Mouse (Mus musculus): Measurements from ENCODE around the gene 1600002K03Rik. TPM values are rescaled to one million over a fixed set of nuclear protein-coding genes. Genes with fewer than 3 reads are reported as not detected.
A peak's percentile ranks its signal among the peaks of the same experiment; 100 is the strongest.

The 1600002K03Rik gene
- polyA plus RNA-seq, 1 experiment from 2014 or later: 15.3 TPM

DNA sequence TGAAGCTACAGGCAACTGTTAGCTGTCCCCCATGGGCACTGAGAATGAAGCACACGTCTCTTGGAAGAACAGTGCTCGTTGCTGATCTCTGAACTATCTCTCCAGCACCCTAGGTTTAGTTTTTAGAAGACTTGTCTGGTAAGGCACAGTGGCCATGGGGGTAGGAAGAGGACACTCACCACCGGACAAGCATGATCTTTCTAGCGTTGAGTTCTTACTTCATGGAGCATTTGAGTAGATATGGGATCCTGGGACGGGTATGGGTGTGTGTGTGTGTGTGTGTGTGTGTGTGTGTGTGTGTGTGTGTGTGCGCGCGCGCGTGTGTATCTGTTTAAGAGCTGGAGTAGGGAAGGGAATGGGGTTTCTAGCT lies 32.1 kb upstream of the 1600002K03Rik start, which contains the start of gene Cbarp:
Gene Cbarp (minus strand): TSS at position 170 of the 370 bp plus-strand sequence.
- peaks cover 27% of the 10 kb centered on the region for H3K36me3 ChIP-seq (ENCODE audit: insufficient read depth, low read length)
- peak within 1 kb of the TSS; percentile 89 for H3K27ac ChIP-seq (ENCODE audit: low read length)
- no peaks in the 10 kb centered on the region for H3K9me3 ChIP-seq (ENCODE audit: low read length)
- peaks cover 18% of the 10 kb centered on the region for H3K27me3 ChIP-seq (ENCODE audit: insufficient read depth, low read length)
- peak within 1 kb of the TSS; percentile 80 for H3K4me3 ChIP-seq (ENCODE audit: low read length)
- H3K4me2 ChIP-seq (replicated peaks; ENCODE audit: low read depth, low read length): peak within 1 kb of the TSS; percentile 99
- peak within 1 kb of the TSS; percentile 89 for H3K9ac ChIP-seq (replicated peaks; ENCODE audit: low read length)
- ATAC-seq (ENCODE audit: low FRiP score, low TSS enrichment): no peak
- peaks cover 49% of the 10 kb centered on the region for H3K4me1 ChIP-seq (ENCODE audit: insufficient read depth, low read length)
- WGBS: 78% methylated on average over 10 of the region's 10 CpGs

DNA sequence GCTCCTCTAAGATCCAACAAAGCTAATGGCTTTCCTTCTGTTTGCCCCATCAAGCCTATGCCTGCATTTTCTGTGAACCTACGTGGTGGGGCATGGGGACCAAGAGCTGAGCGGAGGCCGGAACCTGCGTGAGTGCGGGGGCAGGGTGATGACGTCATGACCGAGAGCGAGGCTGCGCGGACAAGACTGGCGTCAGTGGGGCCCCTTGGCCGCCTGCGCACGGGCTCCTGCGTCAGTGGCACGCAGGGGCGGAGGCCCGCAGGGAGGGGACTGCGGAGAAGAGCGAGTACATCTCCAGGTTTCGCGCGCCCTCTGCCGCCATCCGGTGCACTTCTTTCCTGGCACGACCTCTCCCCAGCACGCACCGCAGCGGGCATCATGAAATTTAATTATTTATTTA lies 31.5 kb upstream of the 1600002K03Rik start:
- Histone ChIP-seq H3K9me3 (ENCODE audit: low read length) (no peaks in the 10 kb centered on the region), H3K4me3 (ENCODE audit: low read length) (peak overlapping the region; percentile 65), H3K36me3 (ENCODE audit: insufficient read depth, low read length) (peaks cover 29% of the 10 kb centered on the region), H3K4me1 (ENCODE audit: insufficient read depth, low read length) (peaks cover 55% of the 10 kb centered on the region), H3K27ac (ENCODE audit: low read length) (peak overlapping the region; percentile 89), H3K4me2 (replicated peaks; ENCODE audit: low read depth, low read length) (peak overlapping the region; percentile 85), H3K9ac (replicated peaks; ENCODE audit: low read length) (peak overlapping the region; percentile 67), H3K27me3 (ENCODE audit: insufficient read depth, low read length) (peaks cover 14% of the 10 kb centered on the region)
- WGBS: 0% methylated on average over 29 of the region's 29 CpGs
- ATAC-seq (ENCODE audit: low FRiP score, low TSS enrichment): peak; percentile 62

DNA sequence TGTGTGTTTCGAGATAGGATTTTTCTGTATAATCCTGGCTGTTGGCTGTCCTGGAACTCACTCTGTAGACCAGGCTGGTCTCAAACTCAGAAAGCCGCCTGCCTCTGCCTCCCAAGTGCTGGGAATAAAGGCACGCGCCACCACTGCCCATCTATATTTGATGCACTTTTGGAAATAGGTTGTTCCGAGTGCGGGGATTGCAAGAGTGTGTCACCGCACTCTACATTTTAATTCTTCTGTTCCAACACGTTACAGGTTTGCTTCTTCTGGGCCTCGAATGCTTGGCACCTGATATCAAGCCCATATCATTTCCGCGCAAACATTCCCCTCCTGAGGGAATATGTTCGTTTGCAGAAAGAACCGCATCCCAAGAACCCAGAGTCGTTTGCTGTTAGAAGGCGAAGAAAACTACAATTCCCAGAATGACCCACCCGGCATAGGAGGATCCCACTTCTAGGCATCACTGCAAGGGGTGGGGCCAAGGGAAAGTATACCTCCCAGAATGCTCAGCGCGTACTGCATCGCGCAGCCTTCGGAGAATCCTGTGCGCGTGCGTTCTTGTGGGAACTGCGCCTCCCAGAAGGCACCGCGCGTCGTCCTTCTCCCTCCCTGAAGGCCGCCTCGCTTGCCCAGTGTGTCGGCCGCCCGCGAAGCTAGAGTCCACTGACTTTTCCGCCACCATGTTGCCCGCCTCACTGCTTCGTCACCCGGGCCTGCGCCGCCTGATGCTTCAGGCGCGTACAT lies 30.8 kb upstream of the 1600002K03Rik start:
- peaks cover 57% of the 10 kb centered on the region for H3K4me1 ChIP-seq (ENCODE audit: insufficient read depth, low read length)

DNA sequence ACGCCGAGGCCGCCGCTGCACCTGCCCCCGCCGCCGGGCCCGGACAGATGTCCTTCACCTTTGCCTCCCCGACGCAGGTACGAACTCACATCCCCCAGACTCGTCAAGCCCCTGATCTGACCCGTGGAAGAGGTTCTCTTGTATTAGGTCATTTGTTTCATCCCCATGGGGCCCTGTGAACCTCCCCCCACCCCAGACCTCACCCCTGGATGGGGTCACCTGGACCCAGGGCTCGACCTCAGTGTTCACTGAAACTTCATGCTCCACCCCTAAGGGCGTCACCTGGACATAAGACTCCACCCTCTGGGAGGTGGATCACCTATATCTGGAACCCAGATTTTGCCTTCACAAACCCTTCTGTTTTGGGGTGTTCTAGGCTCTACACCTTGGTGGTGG lies 30.2 kb upstream of the 1600002K03Rik start:
- 0 out of 2 replicates have a peak, but pooled peaks cover 2% of the 10 kb centered on the region for H3K27me3 ChIP-seq (ENCODE audit: insufficient read depth, low read length)
- H3K36me3 ChIP-seq (ENCODE audit: insufficient read depth, low read length): peaks cover 34% of the 10 kb centered on the region
- H3K4me1 ChIP-seq (ENCODE audit: insufficient read depth, low read length): peaks cover 57% of the 10 kb centered on the region
- peak overlapping the region; percentile 85 for H3K4me2 ChIP-seq (replicated peaks; ENCODE audit: low read depth, low read length)
- H3K27ac ChIP-seq (ENCODE audit: low read length): peak overlapping the region; percentile 89
- peak overlapping the region; percentile 65 for H3K4me3 ChIP-seq (ENCODE audit: low read length)
- peak; percentile 1; the same call in 1 of the 2 replicates for ATAC-seq (ENCODE audit: low FRiP score, low TSS enrichment)
- H3K9me3 ChIP-seq (ENCODE audit: low read length): no peaks in the 10 kb centered on the region
- WGBS: 0% methylated on average over 15 of the region's 15 CpGs
- H3K9ac ChIP-seq (replicated peaks; ENCODE audit: low read length): peak overlapping the region; percentile 96

More for the DNA sequence above, 30.8 kb upstream of the 1600002K03Rik start:
- Histone ChIP-seq H3K4me2 (replicated peaks; ENCODE audit: low read depth, low read length) (peak overlapping the region; percentile 85), H3K27me3 (ENCODE audit: insufficient read depth, low read length) (peaks cover 7% of the 10 kb centered on the region), H3K36me3 (ENCODE audit: insufficient read depth, low read length) (peaks cover 34% of the 10 kb centered on the region), H3K4me3 (ENCODE audit: low read length) (peak overlapping the region; percentile 65), H3K27ac (ENCODE audit: low read length) (peak overlapping the region; percentile 89), H3K9me3 (ENCODE audit: low read length) (no peaks in the 10 kb centered on the region), H3K9ac (replicated peaks; ENCODE audit: low read length) (peak overlapping the region; percentile 96)
- peak; percentile 89 for ATAC-seq (ENCODE audit: low FRiP score, low TSS enrichment)
- WGBS: 1% methylated on average over 43 of the region's 43 CpGs

GRCm38 (mm10) chr10:80143664-80144063 lies 29.1 kb upstream of the 1600002K03Rik start:
- peak overlapping the region; percentile 85; the same call in 1 of the 2 replicates for H3K4me2 ChIP-seq (replicated peaks; ENCODE audit: low read depth, low read length)
- no peak overlapping the region for H3K9ac ChIP-seq (replicated peaks; ENCODE audit: low read length)
- H3K4me1 ChIP-seq (ENCODE audit: insufficient read depth, low read length): peaks cover 52% of the 10 kb centered on the region

DNA sequence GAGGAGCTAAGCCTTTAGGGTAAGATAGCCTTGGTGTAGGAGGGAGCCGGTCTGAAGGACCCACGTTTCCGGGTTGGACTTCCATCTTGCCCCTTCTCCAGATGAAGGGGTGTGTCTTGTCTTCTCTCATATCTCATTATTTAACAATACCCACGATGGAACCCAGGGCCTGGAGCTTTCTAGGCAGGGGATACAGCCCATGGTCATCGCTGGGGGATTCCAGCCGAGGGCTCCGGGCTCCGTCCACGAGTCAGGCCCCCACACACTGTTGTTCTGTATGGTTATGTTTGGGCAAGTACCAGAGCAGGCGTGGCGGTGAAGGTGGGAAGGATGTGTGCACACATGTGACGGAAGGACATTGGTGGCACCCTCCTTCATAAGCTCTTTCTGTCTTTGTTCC lies 28.6 kb upstream of the 1600002K03Rik start:
- ATAC-seq (ENCODE audit: low FRiP score, low TSS enrichment): no peak
- H3K4me3 ChIP-seq (ENCODE audit: low read length): no peak overlapping the region
- no peak overlapping the region for H3K27ac ChIP-seq (ENCODE audit: low read length)
- no peak overlapping the region for H3K4me2 ChIP-seq (replicated peaks; ENCODE audit: low read depth, low read length)
- H3K27me3 ChIP-seq (ENCODE audit: insufficient read depth, low read length): 0 out of 2 replicates have a peak, but pooled peaks cover 2% of the 10 kb centered on the region
- peaks cover 34% of the 10 kb centered on the region for H3K36me3 ChIP-seq (ENCODE audit: insufficient read depth, low read length)
- H3K4me1 ChIP-seq (ENCODE audit: insufficient read depth, low read length): peaks cover 52% of the 10 kb centered on the region
- H3K9ac ChIP-seq (replicated peaks; ENCODE audit: low read length): no peak overlapping the region
- H3K9me3 ChIP-seq (ENCODE audit: low read length): no peaks in the 10 kb centered on the region
- WGBS: 91% methylated on average over 12 of the region's 12 CpGs

More at GRCm38 (mm10) chr10:80143664-80144063, 29.1 kb upstream of the 1600002K03Rik start:
- 0 out of 2 replicates have a peak overlapping the region, but pooled peaks have one; percentile 65 for H3K4me3 ChIP-seq (ENCODE audit: low read length)
- H3K27me3 ChIP-seq (ENCODE audit: insufficient read depth, low read length): 0 out of 2 replicates have a peak, but pooled peaks cover 2% of the 10 kb centered on the region
- H3K9me3 ChIP-seq (ENCODE audit: low read length): no peaks in the 10 kb centered on the region
- peaks cover 34% of the 10 kb centered on the region for H3K36me3 ChIP-seq (ENCODE audit: insufficient read depth, low read length)
- WGBS: 95% methylated on average over 7 of the region's 7 CpGs
- no peak overlapping the region for H3K27ac ChIP-seq (ENCODE audit: low read length)
- ATAC-seq (ENCODE audit: low FRiP score, low TSS enrichment): no peak

DNA sequence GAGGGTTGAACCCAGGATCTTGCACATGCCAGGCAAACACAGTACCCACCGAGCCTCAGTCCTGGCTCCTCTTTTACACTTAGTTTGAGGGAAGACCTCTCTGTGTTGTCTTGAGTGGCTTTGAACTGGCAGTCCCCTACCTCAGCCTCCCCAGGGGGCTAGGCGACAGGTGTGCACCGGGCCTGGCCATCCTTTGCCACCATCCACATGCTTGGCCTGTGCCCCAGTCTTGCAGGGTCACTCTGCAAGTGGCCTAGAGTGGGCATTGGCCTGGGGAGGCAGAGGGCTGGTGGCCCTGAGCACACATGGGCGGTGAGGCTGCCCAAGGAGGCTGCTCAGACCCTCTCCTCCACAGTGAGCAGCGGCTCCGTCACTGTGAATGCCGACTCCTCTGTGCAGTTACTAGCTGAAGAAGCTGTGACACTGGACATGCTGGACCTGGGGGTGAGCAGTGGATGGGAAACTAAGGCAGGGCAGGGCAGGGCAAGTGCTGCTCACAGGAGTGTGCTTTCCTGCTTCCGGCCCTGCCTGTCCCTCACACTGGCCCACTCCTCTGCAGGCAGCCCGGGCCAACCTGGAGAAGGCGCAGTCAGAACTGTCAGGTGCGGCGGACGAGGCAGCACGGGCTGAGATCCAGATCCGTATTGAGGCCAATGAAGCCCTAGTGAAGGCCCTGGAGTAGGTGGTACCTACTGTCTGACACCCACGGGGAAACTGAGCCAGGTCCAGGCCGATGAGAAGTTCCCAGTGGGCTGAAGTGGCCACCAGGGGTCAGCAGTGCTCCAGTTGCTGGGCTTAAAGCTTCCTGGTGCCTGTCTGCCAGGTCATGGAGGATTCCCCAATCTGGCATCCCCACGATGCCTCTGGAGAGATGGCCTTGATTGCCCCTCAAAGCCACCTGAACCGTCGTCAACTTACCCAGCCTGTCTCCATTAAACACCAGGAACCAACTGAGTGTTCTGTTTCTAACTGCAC lies 27.6 kb upstream of the 1600002K03Rik start:
- WGBS: 71% methylated on average over 20 of the region's 20 CpGs

GRCm38 (mm10) chr10:80145896-80146295 lies 26.8 kb upstream of the 1600002K03Rik start:
- no peak for ATAC-seq (ENCODE audit: low FRiP score, low TSS enrichment)
- Histone ChIP-seq H3K9ac (replicated peaks; ENCODE audit: low read length) (no peak overlapping the region), H3K4me3 (ENCODE audit: low read length) (no peak overlapping the region), H3K27me3 (ENCODE audit: insufficient read depth, low read length) (no peaks in the 10 kb centered on the region), H3K4me1 (ENCODE audit: insufficient read depth, low read length) (peaks cover 46% of the 10 kb centered on the region), H3K9me3 (ENCODE audit: low read length) (no peaks in the 10 kb centered on the region), H3K4me2 (replicated peaks; ENCODE audit: low read depth, low read length) (no peak overlapping the region), H3K36me3 (ENCODE audit: insufficient read depth, low read length) (peaks cover 39% of the 10 kb centered on the region), H3K27ac (ENCODE audit: low read length) (0 out of 2 replicates have a peak overlapping the region, but pooled peaks have one; percentile 69)
- 84% methylated on average over 6 of the region's 6 CpGs for WGBS

More for the DNA sequence above, 27.6 kb upstream of the 1600002K03Rik start:
- ATAC-seq (ENCODE audit: low FRiP score, low TSS enrichment): no peak
- H3K4me3 ChIP-seq (ENCODE audit: low read length): 0 out of 2 replicates have a peak overlapping the region, but pooled peaks have one; percentile 1
- no peaks in the 10 kb centered on the region for H3K9me3 ChIP-seq (ENCODE audit: low read length)
- no peak overlapping the region for H3K27ac ChIP-seq (ENCODE audit: low read length)
- H3K27me3 ChIP-seq (ENCODE audit: insufficient read depth, low read length): no peaks in the 10 kb centered on the region
- H3K9ac ChIP-seq (replicated peaks; ENCODE audit: low read length): no peak overlapping the region
- peaks cover 38% of the 10 kb centered on the region for H3K36me3 ChIP-seq (ENCODE audit: insufficient read depth, low read length)
- no peak overlapping the region for H3K4me2 ChIP-seq (replicated peaks; ENCODE audit: low read depth, low read length)
- H3K4me1 ChIP-seq (ENCODE audit: insufficient read depth, low read length): peaks cover 46% of the 10 kb centered on the region

DNA sequence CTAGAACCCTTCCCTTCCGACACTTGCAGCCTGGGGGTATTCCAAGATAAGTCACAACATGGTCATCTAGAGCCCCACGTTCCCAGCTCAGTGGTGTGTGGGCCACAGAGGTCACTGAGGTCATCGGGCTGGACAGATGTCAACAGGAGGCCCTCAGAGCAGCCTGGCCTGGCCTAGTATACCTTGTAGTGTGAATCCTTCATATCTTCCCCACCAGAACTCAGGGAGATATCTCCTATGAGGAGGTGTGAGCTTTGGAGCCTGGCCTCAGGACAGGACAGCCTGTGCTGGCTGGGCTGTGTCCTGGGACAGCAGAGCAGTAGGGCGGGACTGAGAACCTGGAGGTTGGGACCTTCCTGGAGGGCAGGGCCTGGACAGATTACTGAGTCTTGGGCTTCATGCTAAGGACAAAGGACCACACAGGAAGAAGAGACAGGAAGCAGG lies 26.2 kb upstream of the 1600002K03Rik start:
- Histone ChIP-seq H3K27ac (ENCODE audit: low read length) (peak overlapping the region; percentile 69), H3K4me3 (ENCODE audit: low read length) (no peak overlapping the region), H3K9me3 (ENCODE audit: low read length) (no peaks in the 10 kb centered on the region), H3K36me3 (ENCODE audit: insufficient read depth, low read length) (peaks cover 42% of the 10 kb centered on the region), H3K4me2 (replicated peaks; ENCODE audit: low read depth, low read length) (no peak overlapping the region), H3K27me3 (ENCODE audit: insufficient read depth, low read length) (no peaks in the 10 kb centered on the region), H3K9ac (replicated peaks; ENCODE audit: low read length) (peak overlapping the region; percentile 16; the same call in 1 of the 2 replicates), H3K4me1 (ENCODE audit: insufficient read depth, low read length) (peaks cover 39% of the 10 kb centered on the region)
- WGBS: 65% methylated on average over 4 of the region's 4 CpGs
- no peak for ATAC-seq (ENCODE audit: low FRiP score, low TSS enrichment)
